In the genomic region with DNA sequence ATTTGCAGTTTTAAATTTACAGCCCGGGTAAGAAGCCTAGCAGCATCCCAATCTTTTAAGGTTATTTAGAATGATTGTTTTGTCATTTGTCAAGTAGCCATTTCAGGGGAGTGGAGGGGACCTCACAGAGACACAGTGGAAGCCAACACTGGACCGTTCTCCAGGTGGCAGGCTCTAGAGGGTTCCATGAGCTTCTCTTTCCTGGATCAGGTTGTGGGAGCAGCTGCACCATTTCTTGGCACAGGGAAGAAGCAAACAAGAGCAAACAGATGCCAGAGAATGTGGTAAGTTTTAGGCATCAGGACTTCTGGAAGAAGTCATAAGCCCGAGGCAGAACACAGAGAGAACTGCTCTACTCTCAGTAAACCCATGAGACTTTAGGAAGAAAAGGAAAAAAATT, we compare ENCODE assay signal across 24 mouse cellular contexts. TPM values are rescaled to one million over a fixed set of nuclear protein-coding genes. Genes with fewer than 3 reads are reported as not detected.
A peak's percentile ranks its signal among the peaks of the same experiment; 100 is the strongest.
DNase-seq lines count a peak whose midpoint lies in the region; ATAC-seq and TF ChIP-seq lines count a peak whose summit lies in the region.
"Had no signal": no experiment of that assay in that cellular context is flagged by ENCODE, and none has a peak within 500 bp of the region (broad histone marks: within the 10 kb centered on the region; RNA-seq: fewer than 3 reads in every experiment).

No protein-coding gene starts in this region.

- WGBS in heart, embryonic 11.5 days (ENCODE audit: insufficient replicate concordance), result 70% methylated on average over 3 of the region's 3 CpGs
- 65% methylated on average over 3 of the region's 3 CpGs for WGBS in lung, postnatal 0 days
- WGBS in small intestine, adult 2 months, result 62% methylated on average over 3 of the region's 3 CpGs
- WGBS in intestine, embryonic 16.5 days, result 73% methylated on average over 3 of the region's 3 CpGs

- no peak for ATAC-seq in heart, embryonic 11.5 days (replicated peaks; ENCODE audit: insufficient number of reproducible peaks, low FRiP score, low TSS enrichment)
- no peak for ATAC-seq in lung, postnatal 0 days
- ATAC-seq in intestine, embryonic 16.5 days, result no peak
- ATAC-seq: liver, postnatal 0 days had no signal

- no peak overlapping the region for H3K27ac ChIP-seq in heart, embryonic 11.5 days (ENCODE audit: low read depth, low read length)
- H3K27ac ChIP-seq in lung, postnatal 0 days (ENCODE audit: low read length), result 0 out of 2 replicates have a peak overlapping the region, but pooled peaks have one; percentile 11
- H3K27ac ChIP-seq in CH12.LX (ENCODE audit: insufficient read depth, low read depth), result peak overlapping the region; percentile 29; the same call in 1 of the 2 replicates
- H3K27ac ChIP-seq in small intestine, adult 2 months (ENCODE audit: insufficient read depth, low read depth, low read length), result peak overlapping the region; percentile 65
- no peak overlapping the region for H3K27ac ChIP-seq in intestine, embryonic 16.5 days (ENCODE audit: low read length)
- H3K27ac ChIP-seq: heart, embryonic 13.5 days; hindbrain, embryonic 13.5 days; kidney, postnatal 0 days; neural tube, embryonic 15.5 days had no signal

- no peak overlapping the region for H3K4me3 ChIP-seq in heart, embryonic 11.5 days (ENCODE audit: low read depth, low read length)
- H3K4me3 ChIP-seq in lung, postnatal 0 days (ENCODE audit: low read depth, low read length), result no peak overlapping the region
- H3K4me3 ChIP-seq in CH12.LX (replicated peaks in 1 of 3; ENCODE audit: low read depth in 2 of 3, low read length in 2 of 3, poor library complexity in 1 of 3), result peak overlapping the region in 1 of 3 experiments; percentile 1
- no peak overlapping the region for H3K4me3 ChIP-seq in small intestine, adult 2 months (ENCODE audit: low read depth, low read length)
- H3K4me3 ChIP-seq in intestine, embryonic 16.5 days (ENCODE audit: low read length), result no peak overlapping the region
- H3K4me3 ChIP-seq: heart, embryonic 13.5 days; hindbrain, embryonic 13.5 days; neural tube, embryonic 15.5 days had no signal

- TF ChIP-seq CTCF in lung, postnatal 0 days (IDR thresholded peaks at IDR 0.05), result no peak
- no peak for TF ChIP-seq CTCF in CH12.LX (conservative IDR thresholded peaks at IDR 0.05 in 1 of 2, IDR thresholded peaks at IDR 0.05 in 1 of 2; ENCODE audit: low read depth in 2 of 2, low read length in 2 of 2)
- TF ChIP-seq CTCF in small intestine, adult 2 months (IDR thresholded peaks at IDR 0.05; ENCODE audit: extremely low read depth, insufficient read length, insufficient replicate concordance, low read depth, low read length), result no peak

- H3K4me2 ChIP-seq in heart, embryonic 11.5 days, result no peak overlapping the region
- H3K4me2 ChIP-seq in lung, postnatal 0 days (replicated peaks; ENCODE audit: low read depth, low read length), result no peak overlapping the region
- H3K4me2 ChIP-seq in CH12.LX (ENCODE audit: insufficient read depth, low read depth, poor library complexity, severe bottlenecking), result peak overlapping the region; percentile 64
- no peak overlapping the region for H3K4me2 ChIP-seq in intestine, embryonic 16.5 days (ENCODE audit: low read depth, low read length)
- H3K4me2 ChIP-seq: heart, embryonic 13.5 days; hindbrain, embryonic 13.5 days; midbrain, embryonic 11.5 days; neural tube, embryonic 15.5 days had no signal

- no peak overlapping the region for H3K9ac ChIP-seq in heart, embryonic 11.5 days (ENCODE audit: low read depth, low read length)
- no peak overlapping the region for H3K9ac ChIP-seq in lung, postnatal 0 days (replicated peaks; ENCODE audit: low read depth)
- peak overlapping the region; percentile 64 for H3K9ac ChIP-seq in CH12.LX (ENCODE audit: insufficient read depth, low read depth)
- no peak overlapping the region for H3K9ac ChIP-seq in intestine, embryonic 16.5 days (ENCODE audit: low read depth, low read length)
- H3K9ac ChIP-seq: heart, embryonic 13.5 days; hindbrain, embryonic 13.5 days; liver, postnatal 0 days; neural tube, embryonic 15.5 days had no signal

- DNase-seq in heart, adult 11 months, result peak; percentile 94
- DNase-seq in lung, postnatal 0 days (ENCODE audit: low spot score), result no peak
- DNase-seq in lung, postnatal 14 days, result no peak
- DNase-seq in CH12.LX (ENCODE audit: extremely low read depth), result no peak
- DNase-seq: adrenal gland, adult 8-10 months; B cell, adult 2 months; cerebellum, adult 18-20 months; cerebellum, postnatal 14 days; gastrocnemius, postnatal 25 days; heart, postnatal 14 days; kidney, adult 2 months; left cerebral cortex, postnatal 4 days; liver; liver, postnatal 0 days; right cerebral cortex, adult 18-20 months; right cerebral cortex, postnatal 4 days had no signal

- TF ChIP-seq EP300 in lung, postnatal 0 days (IDR thresholded peaks at IDR 0.05), result no peak
- no peak for TF ChIP-seq EP300 in CH12.LX (IDR thresholded peaks at IDR 0.05; ENCODE audit: low read length)

- TF ChIP-seq POLR2A in CH12.LX (IDR thresholded peaks at IDR 0.05; ENCODE audit: low read depth, low read length), result no peak
- no peak for TF ChIP-seq POLR2A in small intestine, adult 2 months (IDR thresholded peaks at IDR 0.05; ENCODE audit: low read depth, low read length)

- dilution Hi-C loops in CH12.LX (cut with MboI; ENCODE audit: extremely low pct_ligation_motif_present, extremely low pct_unique_long_range_greater_than_20kb, low sequenced_read_pairs), result no loop called here

- H3K79me2 ChIP-seq in CH12.LX (replicated peaks; ENCODE audit: control insufficient read depth, extremely low read depth, insufficient read depth, poor library complexity, severe bottlenecking), result peaks cover 21% of the 10 kb centered on the region

- peaks cover 9% of the 10 kb centered on the region; the same call in 1 of the 2 replicates for H3K4me1 ChIP-seq in heart, embryonic 11.5 days (ENCODE audit: control insufficient read depth, insufficient read depth, low read length)
- H3K4me1 ChIP-seq in lung, postnatal 0 days (ENCODE audit: insufficient read depth, low read depth, low read length), result peaks cover 6% of the 10 kb centered on the region; the same call in 1 of the 2 replicates
- H3K4me1 ChIP-seq in CH12.LX (ENCODE audit: control insufficient read depth in 1 of 2, insufficient read depth in 2 of 2), result peaks cover 5 to 34% of the 10 kb centered on the region in 2 experiments
- H3K4me1 ChIP-seq in small intestine, adult 2 months (ENCODE audit: control insufficient read depth, insufficient read depth, insufficient read length, low read length), result peaks cover 8% of the 10 kb centered on the region; the same call in 1 of the 2 replicates
- H3K4me1 ChIP-seq in intestine, embryonic 16.5 days (ENCODE audit: control insufficient read depth, insufficient read depth, low read length), result peaks cover 5% of the 10 kb centered on the region

- no peaks in the 10 kb centered on the region for H3K27me3 ChIP-seq in heart, embryonic 11.5 days (ENCODE audit: control insufficient read depth, insufficient read depth, low read length)
- no peaks in the 10 kb centered on the region for H3K27me3 ChIP-seq in lung, postnatal 0 days (replicated peaks; ENCODE audit: insufficient read depth, low read length)
- peaks cover 2% of the 10 kb centered on the region for H3K27me3 ChIP-seq in CH12.LX (replicated peaks)
- H3K27me3 ChIP-seq in small intestine, adult 2 months (ENCODE audit: control insufficient read depth, insufficient read depth, low read length), result no peaks in the 10 kb centered on the region
- no peaks in the 10 kb centered on the region for H3K27me3 ChIP-seq in intestine, embryonic 16.5 days (replicated peaks; ENCODE audit: control insufficient read depth, insufficient read depth, low read length)
- H3K27me3 ChIP-seq: heart, embryonic 13.5 days had no signal

- H3K36me3 ChIP-seq in heart, embryonic 11.5 days (ENCODE audit: control insufficient read depth, insufficient read depth, low read length), result no peaks in the 10 kb centered on the region
- no peaks in the 10 kb centered on the region for H3K36me3 ChIP-seq in lung, postnatal 0 days (ENCODE audit: insufficient read depth, low read length)
- H3K36me3 ChIP-seq in CH12.LX (replicated peaks in 1 of 2; ENCODE audit: control insufficient read depth in 1 of 2, insufficient read depth in 1 of 2, low read length in 1 of 2), result peaks cover 2 to 3% of the 10 kb centered on the region in 2 experiments
- H3K36me3 ChIP-seq in small intestine, adult 2 months (ENCODE audit: control insufficient read depth, insufficient read depth, low read length), result peaks cover 5% of the 10 kb centered on the region
- H3K36me3 ChIP-seq in intestine, embryonic 16.5 days (ENCODE audit: control insufficient read depth, insufficient read depth, low read length), result no peaks in the 10 kb centered on the region
- H3K36me3 ChIP-seq: heart, embryonic 13.5 days; hindbrain, embryonic 13.5 days; neural tube, embryonic 15.5 days had no signal

- in situ Hi-C loops in CH12.LX (cut with MboI; ENCODE audit: low pct_ligation_motif_present, low pct_unique_long_range_greater_than_20kb, low sequenced_read_pairs), result loop anchor here (25.0 kb wide), 1 partner anchor 521 kb away; a partner anchor contains a TSS

- no peak for TF ChIP-seq RAD21 in CH12.LX (IDR thresholded peaks at IDR 0.05; ENCODE audit: low read depth, low read length)

- no peaks in the 10 kb centered on the region for H3K9me3 ChIP-seq in heart, embryonic 11.5 days (replicated peaks; ENCODE audit: control insufficient read depth, low read length)
- no peaks in the 10 kb centered on the region for H3K9me3 ChIP-seq in lung, postnatal 0 days (ENCODE audit: low read length)
- H3K9me3 ChIP-seq in CH12.LX (replicated peaks; ENCODE audit: low read length), result no peaks in the 10 kb centered on the region
- no peaks in the 10 kb centered on the region for H3K9me3 ChIP-seq in intestine, embryonic 16.5 days (ENCODE audit: control insufficient read depth, low read length)
- H3K9me3 ChIP-seq: heart, embryonic 13.5 days; hindbrain, embryonic 13.5 days; neural tube, embryonic 15.5 days had no signal

TF ChIP-seq in CH12.LX, 34 proteins besides CTCF, POLR2A, EP300 and RAD21 (continues in another document):
- no peak for TF ChIP-seq SIN3A (IDR thresholded peaks at IDR 0.05; ENCODE audit: low read length)
- TF ChIP-seq JUND (conservative IDR thresholded peaks at IDR 0.05; ENCODE audit: low read depth, low read length), result no peak
- no peak for TF ChIP-seq MXI1 (IDR thresholded peaks at IDR 0.05; ENCODE audit: low read depth, low read length)
- no peak for TF ChIP-seq MEF2A (IDR thresholded peaks at IDR 0.05; ENCODE audit: borderline replicate concordance, low read depth, low read length)
- TF ChIP-seq TBP (conservative IDR thresholded peaks at IDR 0.05; ENCODE audit: low read depth, low read length), result no peak
- TF ChIP-seq MYC (IDR thresholded peaks at IDR 0.05; ENCODE audit: low read depth, low read length), result no peak
- no peak for TF ChIP-seq ZNF384 (IDR thresholded peaks at IDR 0.05; ENCODE audit: low read depth, low read length)

RNA-seq across cellular contexts. Expression of a gene that starts 2.8 kb away (rescaled TPM):
- 28.5 and 31.2 TPM in 2 replicates for polyA plus RNA-seq in heart, embryonic 11.5 days (2014; fragmentation: Nextera tagmentation; extraction: Ambion mirVana)
- polyA plus RNA-seq in lung, postnatal 0 days (2015; fragmentation: Nextera tagmentation; extraction: Ambion mirVana), result 36.3 and 39.3 TPM in 2 replicates
- total RNA-seq in CH12.LX (2012; rRNA removed) (119 and 143 TPM in 2 replicates), CH12.LX (2014; rRNA removed) (179 and 190 TPM in 2 replicates)
- 94.6 and 101 TPM in 2 replicates for polyA plus RNA-seq in CH12.LX (2012; ENCODE audit: insufficient read length, low read depth)
- polyA plus RNA-seq in small intestine, adult 2 months (2012; rRNA removed), result 26.3 and 87.0 TPM in 2 replicates
- 30.3 and 33.4 TPM in 2 replicates for polyA plus RNA-seq in intestine, embryonic 16.5 days (2015; fragmentation: Nextera tagmentation; extraction: Ambion mirVana)

Comparison
In these comparisons a context has a peak if more than half of its experiments do, and no peak if none do; other contexts are left out.
1. H3K27ac ChIP-seq: peak in lung, postnatal 0 days (single experiment), CH12.LX (single experiment) and small intestine, adult 2 months (single experiment); none in heart, embryonic 11.5 days (single experiment) and intestine, embryonic 16.5 days (single experiment).